Mouse (Mus musculus): ENCODE results near the gene Ccdc9b. TPM values are rescaled to one million over a fixed set of nuclear protein-coding genes. Genes with fewer than 3 reads are reported as not detected.
A peak's percentile ranks its signal among the peaks of the same experiment; 100 is the strongest.

Ccdc9b gene
- polyA plus RNA-seq, 1 experiment from 2014 or later = 3.4 TPM

GRCm38 (mm10) chr2:118759828-118760227 is 2.6 kb downstream of the Ccdc9b start:
- 12% methylated on average over 8 of the region's 8 CpGs for WGBS
- no peak overlapping the region for H3K4me3 ChIP-seq
- H3K27ac ChIP-seq = no peak overlapping the region
- no peak for ATAC-seq (ENCODE audit: insufficient number of reproducible peaks, low FRiP score, low TSS enrichment, low read depth)
- H3K9ac ChIP-seq = no peak overlapping the region
- peaks cover 52% of the 10 kb centered on the region for H3K4me1 ChIP-seq
- no peak overlapping the region for H3K4me2 ChIP-seq
- H3K27me3 ChIP-seq = peaks cover 8% of the 10 kb centered on the region; the same call in 1 of the 2 replicates
- no peaks in the 10 kb centered on the region for H3K9me3 ChIP-seq
- no peaks in the 10 kb centered on the region for H3K36me3 ChIP-seq

- Histone ChIP-seq H3K4me2 (no peak overlapping the region), H3K4me3 (no peak overlapping the region), H3K9ac (no peak overlapping the region), H3K27ac (no peak overlapping the region), H3K27me3 (peaks cover 8% of the 10 kb centered on the region; the same call in 1 of the 2 replicates), H3K4me1 (peaks cover 32% of the 10 kb centered on the region), H3K9me3 (no peaks in the 10 kb centered on the region), H3K36me3 (no peaks in the 10 kb centered on the region)
- 80% methylated on average over 4 of the region's 4 CpGs for WGBS
- ATAC-seq (ENCODE audit: insufficient number of reproducible peaks, low FRiP score, low TSS enrichment, low read depth) = no peak
These were observed 6.4 kb downstream of the Ccdc9b start for GRCm38 (mm10) chr2:118756103-118756502.

GRCm38 (mm10) chr2:118755407-118755806 is 7.1 kb downstream of the Ccdc9b start:
- no peak for ATAC-seq (ENCODE audit: insufficient number of reproducible peaks, low FRiP score, low TSS enrichment, low read depth)

GRCm38 (mm10) chr2:118754143-118754542 is 8.3 kb downstream of the Ccdc9b start:
- 91% methylated on average over 5 of the region's 5 CpGs for WGBS
- peaks cover 32% of the 10 kb centered on the region for H3K4me1 ChIP-seq
- no peak for ATAC-seq (ENCODE audit: insufficient number of reproducible peaks, low FRiP score, low TSS enrichment, low read depth)

More at GRCm38 (mm10) chr2:118755407-118755806, 7.1 kb downstream of the Ccdc9b start:
- Histone ChIP-seq H3K4me2 (no peak overlapping the region), H3K9ac (no peak overlapping the region), H3K27me3 (peaks cover 8% of the 10 kb centered on the region; the same call in 1 of the 2 replicates), H3K27ac (no peak overlapping the region), H3K9me3 (no peaks in the 10 kb centered on the region), H3K36me3 (no peaks in the 10 kb centered on the region), H3K4me1 (peaks cover 27% of the 10 kb centered on the region), H3K4me3 (no peak overlapping the region)
- WGBS = 76% methylated on average over 6 of the region's 6 CpGs

GRCm38 (mm10) chr2:118752792-118753108 is 9.7 kb downstream of the Ccdc9b start:
- H3K36me3 ChIP-seq = no peaks in the 10 kb centered on the region
- no peaks in the 10 kb centered on the region for H3K27me3 ChIP-seq
- no peaks in the 10 kb centered on the region for H3K9me3 ChIP-seq
- H3K4me1 ChIP-seq = peaks cover 40% of the 10 kb centered on the region
- no peak overlapping the region for H3K4me2 ChIP-seq
- no peak overlapping the region for H3K27ac ChIP-seq
- H3K9ac ChIP-seq = no peak overlapping the region
- WGBS = 70% methylated on average over 4 of the region's 4 CpGs
- ATAC-seq (ENCODE audit: insufficient number of reproducible peaks, low FRiP score, low TSS enrichment, low read depth) = no peak
- no peak overlapping the region for H3K4me3 ChIP-seq

More at GRCm38 (mm10) chr2:118754143-118754542, 8.3 kb downstream of the Ccdc9b start:
- Histone ChIP-seq H3K4me3 (no peak overlapping the region), H3K27me3 (peaks cover 3% of the 10 kb centered on the region; the same call in 1 of the 2 replicates), H3K36me3 (no peaks in the 10 kb centered on the region), H3K9ac (no peak overlapping the region), H3K27ac (no peak overlapping the region), H3K9me3 (no peaks in the 10 kb centered on the region), H3K4me2 (no peak overlapping the region)

- no peak for ATAC-seq (ENCODE audit: insufficient number of reproducible peaks, low FRiP score, low TSS enrichment, low read depth)
- Histone ChIP-seq H3K4me2 (no peak overlapping the region), H3K9me3 (no peaks in the 10 kb centered on the region), H3K36me3 (no peaks in the 10 kb centered on the region), H3K4me3 (no peak overlapping the region), H3K27me3 (no peaks in the 10 kb centered on the region), H3K27ac (no peak overlapping the region), H3K9ac (no peak overlapping the region), H3K4me1 (peaks cover 44% of the 10 kb centered on the region)
- WGBS = 53% methylated on average over 16 of the region's 16 CpGs
These were observed 10.3 kb downstream of the Ccdc9b start for GRCm38 (mm10) chr2:118751896-118752791.

GRCm38 (mm10) chr2:118750476-118750875 is 12.0 kb downstream of the Ccdc9b start:
- no peaks in the 10 kb centered on the region for H3K36me3 ChIP-seq
- H3K9me3 ChIP-seq = no peaks in the 10 kb centered on the region
- no peak for ATAC-seq (ENCODE audit: insufficient number of reproducible peaks, low FRiP score, low TSS enrichment, low read depth)
- peak overlapping the region; percentile 14; the same call in 1 of the 2 replicates for H3K27ac ChIP-seq
- no peak overlapping the region for H3K4me2 ChIP-seq
- H3K9ac ChIP-seq = no peak overlapping the region
- 65% methylated on average over 8 of the region's 8 CpGs for WGBS
- H3K4me1 ChIP-seq = peaks cover 50% of the 10 kb centered on the region
- no peaks in the 10 kb centered on the region for H3K27me3 ChIP-seq
- no peak overlapping the region for H3K4me3 ChIP-seq

- H3K4me1 ChIP-seq = peaks cover 59% of the 10 kb centered on the region
- no peak overlapping the region for H3K27ac ChIP-seq
- WGBS = 47% methylated on average over 10 of the region's 10 CpGs
These were observed 13.0 kb downstream of the Ccdc9b start for GRCm38 (mm10) chr2:118749341-118749884.

GRCm38 (mm10) chr2:118747301-118747960 is 15.0 kb downstream of the Ccdc9b start:
- Histone ChIP-seq H3K9me3 (no peaks in the 10 kb centered on the region), H3K36me3 (no peaks in the 10 kb centered on the region), H3K9ac (no peak overlapping the region), H3K4me1 (peaks cover 56% of the 10 kb centered on the region), H3K4me2 (peak overlapping the region; percentile 97), H3K27ac (no peak overlapping the region), H3K27me3 (peaks cover 13% of the 10 kb centered on the region; the same call in 1 of the 2 replicates), H3K4me3 (peak overlapping the region; percentile 91)
- no peak for ATAC-seq (ENCODE audit: insufficient number of reproducible peaks, low FRiP score, low TSS enrichment, low read depth)
- WGBS = 23% methylated on average over 10 of the region's 10 CpGs

More at GRCm38 (mm10) chr2:118749341-118749884, 13.0 kb downstream of the Ccdc9b start:
- no peaks in the 10 kb centered on the region for H3K36me3 ChIP-seq
- no peak overlapping the region for H3K9ac ChIP-seq
- no peaks in the 10 kb centered on the region for H3K9me3 ChIP-seq
- H3K4me2 ChIP-seq = no peak overlapping the region
- ATAC-seq (ENCODE audit: insufficient number of reproducible peaks, low FRiP score, low TSS enrichment, low read depth) = no peak
- no peak overlapping the region for H3K4me3 ChIP-seq
- peaks cover 6% of the 10 kb centered on the region; the same call in 1 of the 2 replicates for H3K27me3 ChIP-seq

- Histone ChIP-seq H3K27ac (peak overlapping the region; percentile 43; the same call in 1 of the 2 replicates), H3K27me3 (peaks cover 16% of the 10 kb centered on the region), H3K4me3 (peak overlapping the region; percentile 91), H3K9me3 (no peaks in the 10 kb centered on the region), H3K4me1 (peaks cover 48% of the 10 kb centered on the region), H3K9ac (peak overlapping the region; percentile 79), H3K36me3 (no peaks in the 10 kb centered on the region), H3K4me2 (peak overlapping the region; percentile 97)
- 0 out of 2 replicates have a peak, but pooled peaks have one; percentile 11 for ATAC-seq (ENCODE audit: insufficient number of reproducible peaks, low FRiP score, low TSS enrichment, low read depth)
- WGBS = under 1% methylated on average over 95 of the region's 113 CpGs
These were observed 16.3 kb downstream of the Ccdc9b start for GRCm38 (mm10) chr2:118745915-118746901.

All from limb, embryonic 15.5 days (tissue).